Mouse (Mus musculus): Measurements from ENCODE around the gene Saysd1.

DNA sequence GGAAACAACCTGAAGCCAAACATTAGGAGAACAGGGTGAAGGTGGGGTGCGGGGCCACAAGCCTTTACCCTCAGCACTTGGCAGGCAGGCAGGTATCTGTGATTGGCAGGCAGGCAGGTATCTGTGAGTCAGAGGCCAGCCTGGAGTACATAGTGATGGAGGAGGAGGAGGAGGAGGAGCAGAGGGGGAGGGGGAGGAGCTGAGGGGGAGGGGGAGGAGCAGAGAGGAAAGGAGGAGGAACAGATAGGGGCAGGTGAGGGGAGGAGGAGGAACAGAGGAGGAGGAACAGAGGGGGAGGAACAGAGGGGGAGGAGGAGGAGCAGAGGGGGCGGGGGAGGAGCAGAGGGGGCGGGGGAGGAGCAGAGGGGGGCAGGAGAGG, 105.6 kb downstream of the Saysd1 start:
- TF ChIP-seq CTCF (IDR thresholded peaks at IDR 0.05; ENCODE audit: control insufficient read depth, insufficient read depth, insufficient replicate concordance, low read depth, low read length) (no peak), POLR2A (IDR thresholded peaks at IDR 0.05; ENCODE audit: control insufficient read depth, low read depth, low read length) (no peak)

Measured in testis, adult 2 months (tissue).